Mouse (Mus musculus) bone marrow macrophage, adult 2 months (primary cell): ENCODE measurements at regions not wholly inside any gene's neighbourhood (a gene's known extent, or its start where the extent isn't known, plus 50 kb on each side); places are given as distances from the start of the nearest gene placed in this dataset.

Source experiments
- CTCF ChIP-seq: IDR thresholded peaks from 2 replicates; pipeline ENCODE4 v1.5.1; 2012; ENCODE audit warnings: low read depth, mild to moderate bottlenecking, low read length, moderate library complexity
- POLR2A ChIP-seq: IDR thresholded peaks from 2 replicates; pipeline ENCODE4 v1.6.1; 2012; ENCODE audit warnings: mild to moderate bottlenecking, low read depth, low read length, borderline replicate concordance

DNA sequence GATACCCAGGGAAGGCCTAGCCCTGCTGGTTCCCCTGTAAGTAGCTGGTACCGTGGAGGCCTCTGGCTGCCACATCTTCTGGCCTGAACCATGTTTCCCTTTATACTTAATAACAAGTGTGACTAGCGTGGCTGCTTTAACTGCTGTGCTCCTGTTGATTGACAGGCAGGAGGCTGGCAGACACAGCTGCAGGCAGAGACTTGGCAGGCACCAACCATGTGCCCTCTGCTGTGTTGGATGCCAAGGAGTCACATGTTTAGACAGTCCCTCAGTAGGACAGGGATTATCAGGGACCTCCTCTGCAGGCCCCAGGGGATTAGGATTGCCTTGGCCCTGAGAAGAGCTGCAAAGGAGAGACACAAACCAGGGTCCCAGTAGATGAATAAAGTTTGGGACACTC lies 53.6 kb upstream of the Plet1 start:
- no peak for TF ChIP-seq POLR2A
- no peak for TF ChIP-seq CTCF
